ENCODE assay signal across 11 mouse cellular contexts in genomic region chr12:71498246-71499029, GRCm38 (mm10).
DNase-seq lines count a peak whose midpoint lies in the region; ATAC-seq and TF ChIP-seq lines count a peak whose summit lies in the region.
"Had no signal": no experiment of that assay in that cellular context is flagged by ENCODE, and none has a peak within 500 bp of the region (broad histone marks: within the 10 kb centered on the region; RNA-seq: fewer than 3 reads in every experiment).

No protein-coding gene starts in this region.

- intact Hi-C loops in heart, postnatal 25 days (cut with DNase I): loop anchor here (1.0 kb wide), 1 partner anchor 187 kb away; no protein-coding TSS in a partner anchor

- no peak for ATAC-seq in heart, postnatal 0 days (ENCODE audit: insufficient read depth, low read depth)
- ATAC-seq in hindbrain, embryonic 12.5 days (ENCODE audit: low FRiP score): no peak
- ATAC-seq: Patski had no signal

- no peak for TF ChIP-seq EP300 in heart, postnatal 0 days (IDR thresholded peaks at IDR 0.05; ENCODE audit: low read depth)

- 62% methylated on average over 14 of the region's 14 CpGs for WGBS in heart, postnatal 0 days
- WGBS in hindbrain, embryonic 12.5 days: 74% methylated on average over 14 of the region's 14 CpGs

- no peak overlapping the region for H3K4me2 ChIP-seq in heart, postnatal 0 days (ENCODE audit: low read depth, low read length)
- no peak overlapping the region for H3K4me2 ChIP-seq in hindbrain, embryonic 12.5 days (replicated peaks)
- H3K4me2 ChIP-seq: neural tube, embryonic 15.5 days had no signal

- no peaks in the 10 kb centered on the region for H3K9me3 ChIP-seq in heart, postnatal 0 days (replicated peaks; ENCODE audit: control insufficient read depth, low read length)
- H3K9me3 ChIP-seq in hindbrain, embryonic 12.5 days (replicated peaks): no peaks in the 10 kb centered on the region
- H3K9me3 ChIP-seq: neural tube, embryonic 15.5 days had no signal

- H3K4me3 ChIP-seq in heart, postnatal 0 days (ENCODE audit: low read depth, low read length): no peak overlapping the region
- no peak overlapping the region for H3K4me3 ChIP-seq in hindbrain, embryonic 12.5 days
- H3K4me3 ChIP-seq: neural tube, embryonic 15.5 days had no signal

- H3K36me3 ChIP-seq in heart, postnatal 0 days (replicated peaks; ENCODE audit: control insufficient read depth, insufficient read depth, low read length): no peaks in the 10 kb centered on the region
- no peaks in the 10 kb centered on the region for H3K36me3 ChIP-seq in hindbrain, embryonic 12.5 days
- H3K36me3 ChIP-seq: neural tube, embryonic 15.5 days had no signal

- no peaks in the 10 kb centered on the region for H3K27me3 ChIP-seq in heart, postnatal 0 days (ENCODE audit: control insufficient read depth, insufficient read depth, low read length)
- no peaks in the 10 kb centered on the region for H3K27me3 ChIP-seq in hindbrain, embryonic 12.5 days
- H3K27me3 ChIP-seq: neural tube, embryonic 15.5 days; Patski had no signal

- no peak overlapping the region for H3K27ac ChIP-seq in heart, postnatal 0 days (ENCODE audit: low read depth)
- H3K27ac ChIP-seq in hindbrain, embryonic 12.5 days: no peak overlapping the region
- H3K27ac ChIP-seq: neural tube, embryonic 15.5 days had no signal

- DNase-seq in adrenal gland, adult (ENCODE audit: inconsistent age in 2 of 2, low spot score in 1 of 2): peak; percentile 12 to 68
- DNase-seq in adrenal gland, adult 8-10 months: no peak
- no peak for DNase-seq in heart, postnatal 0 days (ENCODE audit: low spot score)
- no peak for DNase-seq in heart, postnatal 25 days (ENCODE audit: low spot score)
- peak; percentile 8 for DNase-seq in lung, postnatal 10 days
- no peak for DNase-seq in lung, postnatal 25 days (ENCODE audit: low spot score)
- peak; percentile 30 for DNase-seq in retina, postnatal 1 day
- DNase-seq: gastrocnemius, postnatal 36 days had no signal

- no peak overlapping the region for H3K9ac ChIP-seq in heart, postnatal 0 days (replicated peaks; ENCODE audit: low read depth, low read length)
- no peak overlapping the region for H3K9ac ChIP-seq in hindbrain, embryonic 12.5 days
- H3K9ac ChIP-seq: neural tube, embryonic 15.5 days had no signal

- peaks cover 12% of the 10 kb centered on the region; the same call in 1 of the 2 replicates for H3K4me1 ChIP-seq in heart, postnatal 0 days (ENCODE audit: control insufficient read depth, insufficient read depth)
- 0 out of 2 replicates have a peak, but pooled peaks cover 5% of the 10 kb centered on the region for H3K4me1 ChIP-seq in hindbrain, embryonic 12.5 days

- peak; percentile 62 for TF ChIP-seq CTCF in heart, postnatal 0 days (IDR thresholded peaks at IDR 0.05; ENCODE audit: low read depth)

Comparison
In these comparisons a context has a peak if more than half of its experiments do, and no peak if none do; other contexts are left out.
1. DNase-seq: peak in adrenal gland, adult (2 of 2), lung, postnatal 10 days (single experiment) and retina, postnatal 1 day (single experiment); none in adrenal gland, adult 8-10 months (single experiment), heart, postnatal 0 days (single experiment), heart, postnatal 25 days (single experiment) and lung, postnatal 25 days (single experiment).